Mouse (Mus musculus) forebrain, postnatal 0 days (tissue): Measurements from ENCODE around the gene Kif1b. TPM values are rescaled to one million over a fixed set of nuclear protein-coding genes. Genes with fewer than 3 reads are reported as not detected.

ENCODE experiments used
- ATAC-seq: fragments of 200-750 bp; cut with Nextera tagmentation; 2 replicates; pipeline ENCODE4 v1.8.0; 2017; ENCODE audit warnings: mild to moderate bottlenecking, moderate library complexity
- DNase-seq: peaks from one replicate; pipeline ENCODE4 v3.0.0-alpha.2; 2015
- H3K27ac ChIP-seq: fragments of 300-500 bp; sonication (generic); 2 replicates; pipeline ENCODE4 v1.5.1; 2014; ENCODE audit warnings: low read depth, mild to moderate bottlenecking, antibody characterized with exemption, low read length, moderate library complexity, mixed read lengths
- H3K27me3 ChIP-seq: fragments of 300-500 bp; sonication (generic); 2 replicates; pipeline ENCODE4 v1.6.1; 2014; ENCODE audit warnings: mild to moderate bottlenecking, low read length, mixed read lengths; ENCODE audit not compliant: insufficient read depth
- H3K36me3 ChIP-seq: fragments of 300-500 bp; sonication (generic); 2 replicates; pipeline ENCODE4 v1.6.1; 2014; ENCODE audit warnings: mild to moderate bottlenecking, moderate library complexity; ENCODE audit not compliant: insufficient read depth
- H3K4me1 ChIP-seq: fragments of 300-500 bp; sonication (generic); 2 replicates; pipeline ENCODE4 v1.6.1; 2014; ENCODE audit warnings: antibody characterized with exemption; ENCODE audit not compliant: insufficient read depth
- H3K4me2 ChIP-seq: fragments of 300-500 bp; sonication (generic); 2 replicates; pipeline ENCODE4 v1.6.1; 2014; ENCODE audit warnings: low read depth, mild to moderate bottlenecking, moderate library complexity
- H3K4me3 ChIP-seq: fragments of 300-500 bp; sonication (generic); 2 replicates; pipeline ENCODE4 v1.5.1; 2014; ENCODE audit warnings: low read depth, low read length, mixed read lengths
- H3K9ac ChIP-seq: fragments of 300-500 bp; sonication (generic); 2 replicates; pipeline ENCODE4 v1.6.1; 2014; ENCODE audit warnings: mild to moderate bottlenecking
- H3K9me3 ChIP-seq: fragments of 300-500 bp; sonication (generic); 2 replicates; pipeline ENCODE4 v1.6.1; 2016; ENCODE audit warnings: low read length
- CTCF ChIP-seq: sonication (generic); IDR thresholded peaks from 2 replicates; pipeline ENCODE4 v1.5.1; 2016; ENCODE audit warnings: antibody characterized with exemption, control low read depth, low read depth
- WGBS: fragments of 180-500 bp; shearing (Covaris S2); extraction: QIAGEN DNeasy Blood & Tissue Kit; methylation state at CpG from one replicate; pipeline ENCODE4 v1.1.7; 2014; 5-methylcytosine and 5-hydroxymethylcytosine counted together
- polyA plus RNA-seq: library from polyadenylated mRNA; unstranded; fragments of >200 nt; fragmentation: Nextera tagmentation; extraction: Ambion mirVana; gene quantifications from 2 replicates; pipeline ENCODE4 v1.2.1, GENCODE M21; 2015
- total RNA-seq: library from RNA; depleted of rRNA; stranded (reverse); fragments of >200 nt; gene quantifications from 2 replicates; pipeline ENCODE4 v1.2.3, GENCODE M21; 2014

Kif1b gene
- total and polyA plus RNA-seq, 2 experiments from 2014 or later, result 202 to 270 TPM

DNA sequence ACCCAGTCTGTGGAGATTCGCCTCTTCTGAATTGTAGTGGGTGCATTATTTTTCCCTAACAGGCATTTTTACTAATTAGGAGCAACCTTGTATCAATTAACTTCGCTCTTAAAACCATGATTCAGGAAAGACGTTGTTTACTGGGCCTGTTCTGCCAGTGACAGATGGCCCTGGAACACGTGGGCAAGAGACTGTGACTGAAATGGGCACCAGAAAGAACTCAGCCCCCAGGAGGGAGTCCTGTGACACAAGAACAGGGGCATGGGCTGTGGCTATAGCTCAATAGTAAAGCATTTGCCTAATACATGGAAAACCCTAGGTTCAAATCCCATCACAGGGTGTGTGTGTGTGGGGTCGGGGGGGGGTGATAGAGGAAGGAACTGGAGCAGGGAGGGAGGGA, 9.9 kb upstream of the Kif1b start:
- no peaks in the 10 kb centered on the region for H3K4me1 ChIP-seq
- DNase-seq, result peak; percentile 56
- peak overlapping the region; percentile 29 for H3K27ac ChIP-seq
- no peak overlapping the region for H3K9ac ChIP-seq
- no peak for TF ChIP-seq CTCF
- H3K9me3 ChIP-seq, result no peaks in the 10 kb centered on the region
- H3K4me3 ChIP-seq, result no peak overlapping the region
- peak; percentile 66 for ATAC-seq
- H3K4me2 ChIP-seq, result no peak overlapping the region
- WGBS, result 32% methylated on average over 5 of the region's 5 CpGs
- H3K27me3 ChIP-seq, result no peaks in the 10 kb centered on the region
- H3K36me3 ChIP-seq, result no peaks in the 10 kb centered on the region

DNA sequence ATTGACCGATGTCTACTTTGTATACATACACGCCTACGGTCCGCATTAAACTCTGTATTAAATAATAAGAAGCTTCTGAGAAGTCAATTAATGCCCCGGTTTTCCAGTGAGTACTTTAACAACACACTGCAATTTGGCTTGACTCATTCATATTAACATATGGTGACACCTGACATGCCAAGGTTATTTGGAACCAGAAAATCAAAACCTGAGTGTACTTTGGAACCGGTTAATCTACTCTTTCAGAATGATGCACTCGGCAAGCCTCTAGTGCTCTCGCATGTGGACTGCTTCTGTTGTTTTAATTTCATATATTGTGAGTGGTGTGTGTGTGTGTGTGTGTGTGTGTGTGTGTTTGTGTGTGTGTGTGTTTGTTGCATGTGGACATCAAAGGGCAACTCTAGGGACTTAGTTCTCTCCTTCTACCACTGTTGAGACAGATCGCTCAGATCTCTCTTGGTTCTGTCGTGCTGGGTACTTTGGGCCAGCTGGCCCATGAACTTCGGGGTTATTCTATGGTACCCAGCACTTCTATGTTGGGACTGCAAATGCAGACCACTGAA, 6.9 kb upstream of the Kif1b start:
- no peak overlapping the region for H3K27ac ChIP-seq
- ATAC-seq, result no peak
- H3K36me3 ChIP-seq, result no peaks in the 10 kb centered on the region
- no peaks in the 10 kb centered on the region for H3K9me3 ChIP-seq
- H3K4me2 ChIP-seq, result no peak overlapping the region
- WGBS, result 81% methylated on average over 11 of the region's 11 CpGs
- TF ChIP-seq CTCF, result no peak
- H3K4me3 ChIP-seq, result no peak overlapping the region
- no peak overlapping the region for H3K9ac ChIP-seq
- no peak for DNase-seq
- no peaks in the 10 kb centered on the region for H3K27me3 ChIP-seq
- no peaks in the 10 kb centered on the region for H3K4me1 ChIP-seq

DNA sequence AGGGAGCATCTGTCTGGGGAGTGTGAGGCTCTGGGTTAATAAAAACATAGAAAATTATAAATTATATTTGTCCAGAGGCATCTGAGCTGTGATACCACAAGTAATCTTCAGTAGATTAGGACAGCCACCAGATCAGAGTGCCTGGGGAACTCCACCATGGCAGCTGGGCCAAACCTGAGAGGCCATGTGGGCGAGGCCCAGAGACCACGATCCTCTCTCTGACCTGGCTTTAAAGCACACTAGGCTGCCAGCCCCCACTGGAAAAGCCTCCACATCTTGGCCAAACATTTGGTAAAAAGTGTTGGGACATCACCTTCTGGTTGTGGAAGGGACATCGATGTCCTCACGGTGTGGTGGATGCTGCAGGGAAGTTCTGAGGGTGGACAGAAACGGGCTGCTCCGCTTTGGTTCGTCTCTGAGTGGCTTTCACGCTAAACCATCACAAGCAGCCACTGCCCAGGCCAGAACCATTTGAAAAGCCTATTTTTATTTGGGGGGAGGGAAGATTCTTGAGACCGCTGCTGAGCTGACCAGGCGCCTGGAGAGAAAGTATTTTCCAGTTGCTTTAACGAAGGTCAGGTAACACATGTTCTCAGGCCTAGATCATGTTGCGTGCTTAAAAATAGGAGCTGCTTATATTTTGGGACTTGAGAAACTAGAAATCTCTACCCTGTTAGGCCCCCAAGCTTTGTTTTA, 6.2 kb upstream of the Kif1b start:
- no peak for TF ChIP-seq CTCF
- Histone ChIP-seq H3K4me1 (no peaks in the 10 kb centered on the region), H3K36me3 (no peaks in the 10 kb centered on the region), H3K27ac (no peak overlapping the region), H3K9me3 (no peaks in the 10 kb centered on the region), H3K4me2 (no peak overlapping the region), H3K27me3 (no peaks in the 10 kb centered on the region), H3K9ac (no peak overlapping the region), H3K4me3 (no peak overlapping the region)
- WGBS, result 78% methylated on average over 12 of the region's 12 CpGs
- no peak for DNase-seq
- no peak for ATAC-seq

DNA sequence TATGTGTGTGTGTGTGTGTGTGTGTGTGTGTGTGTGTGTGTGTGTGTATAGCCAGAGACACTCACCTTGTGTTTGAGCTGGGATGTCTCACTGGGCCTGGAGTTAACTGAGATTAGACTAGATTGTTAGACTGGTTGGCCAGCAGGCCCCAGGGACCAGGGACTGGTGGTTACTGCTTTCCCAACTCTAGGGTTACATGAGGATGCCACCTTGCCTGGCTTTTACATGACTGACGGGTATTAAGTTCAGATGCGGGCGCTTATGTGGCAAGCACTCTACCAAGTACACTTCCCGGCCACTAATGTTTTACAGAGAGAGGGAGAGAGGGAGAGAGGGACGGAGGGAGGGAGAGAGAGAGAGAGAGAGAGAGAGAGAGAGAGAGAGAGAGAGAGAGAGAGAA, 4.5 kb upstream of the Kif1b start:
- DNase-seq (no peak), ATAC-seq (no peak)
- Histone ChIP-seq H3K9ac (no peak overlapping the region), H3K4me3 (no peak overlapping the region), H3K27ac (no peak overlapping the region), H3K4me2 (no peak overlapping the region), H3K4me1 (no peaks in the 10 kb centered on the region), H3K9me3 (no peaks in the 10 kb centered on the region), H3K36me3 (no peaks in the 10 kb centered on the region), H3K27me3 (no peaks in the 10 kb centered on the region)
- no peak for TF ChIP-seq CTCF
- WGBS, result 90% methylated on average over 5 of the region's 5 CpGs

GRCm38 (mm10) chr4:149308491-149308820, 963 bp upstream of the Kif1b start:
- Histone ChIP-seq H3K4me2 (peak overlapping the region; percentile 54), H3K27me3 (no peaks in the 10 kb centered on the region), H3K9me3 (no peaks in the 10 kb centered on the region), H3K9ac (peak overlapping the region; percentile 97), H3K27ac (peak overlapping the region; percentile 98), H3K36me3 (no peaks in the 10 kb centered on the region), H3K4me3 (peak overlapping the region; percentile 100), H3K4me1 (peaks cover 17% of the 10 kb centered on the region)
- no peak for ATAC-seq
- no peak for DNase-seq
- no peak for TF ChIP-seq CTCF
- WGBS, result 10% methylated on average over 3 of the region's 3 CpGs

DNA sequence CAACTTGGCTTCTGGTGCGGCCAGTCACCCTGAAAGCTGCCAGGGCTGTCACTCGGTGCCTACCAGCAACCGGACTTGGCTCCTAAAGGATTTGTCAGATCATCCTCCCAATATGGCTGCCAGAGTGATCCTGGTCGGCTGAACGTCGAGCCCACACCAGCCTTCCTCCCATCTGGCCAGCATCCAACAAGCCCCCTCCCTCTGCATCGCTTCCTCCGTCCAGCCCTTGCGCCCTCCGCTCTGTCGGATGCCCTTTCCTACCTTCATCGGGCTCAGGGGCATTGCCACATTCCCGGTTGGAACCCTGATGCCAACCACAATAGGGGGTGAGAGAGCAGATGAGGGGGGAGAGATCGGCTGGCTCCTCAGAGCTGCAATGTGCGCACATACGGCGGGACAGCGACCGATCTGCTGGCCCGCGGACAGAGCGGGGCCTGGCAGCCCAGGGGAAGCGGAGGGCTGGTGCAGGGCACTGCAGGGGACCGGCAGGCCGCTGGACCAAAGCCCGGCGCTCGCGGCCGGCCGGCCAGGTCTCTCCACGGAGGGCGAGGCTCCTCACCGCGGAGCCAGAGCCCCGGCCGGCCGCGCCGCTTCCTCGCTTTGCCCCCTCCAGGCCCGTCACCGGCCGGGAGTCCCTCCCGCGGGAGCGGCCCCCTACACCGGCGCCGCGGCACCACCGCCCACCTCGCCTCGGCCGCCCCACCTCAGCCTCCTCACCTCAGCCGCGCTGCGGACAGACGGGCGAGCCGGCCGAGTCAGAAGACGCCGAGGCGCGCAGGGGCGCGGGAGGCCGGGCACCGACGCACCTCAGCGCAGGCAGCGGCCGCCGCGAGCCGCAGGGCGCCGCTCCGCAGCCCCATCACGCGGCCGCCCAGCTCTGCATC, 539 bp downstream of the Kif1b start:
- no peak for TF ChIP-seq CTCF
- Histone ChIP-seq H3K4me3 (peak overlapping the region; percentile 100), H3K9ac (peak overlapping the region; percentile 97), H3K27me3 (no peaks in the 10 kb centered on the region), H3K4me2 (peak overlapping the region; percentile 54), H3K27ac (peak overlapping the region; percentile 98), H3K4me1 (peaks cover 24% of the 10 kb centered on the region), H3K36me3 (no peaks in the 10 kb centered on the region), H3K9me3 (no peaks in the 10 kb centered on the region)
- under 1% methylated on average over 64 of the region's 83 CpGs for WGBS
- DNase-seq, result peak; percentile 81
- ATAC-seq, result peak; percentile 21
